ENCODE assay signal across 8 mouse cellular contexts in genomic region chr2:70825371-70826051, GRCm38 (mm10). TPM values are rescaled to one million over a fixed set of nuclear protein-coding genes. Genes with fewer than 3 reads are reported as not detected.
DNase-seq lines count a peak whose midpoint lies in the region; ATAC-seq and TF ChIP-seq lines count a peak whose summit lies in the region.

Gene Tlk1, minus strand, starts transcription at chr2:70825728.

- TF ChIP-seq CTCF in midbrain, postnatal 0 days (IDR thresholded peaks at IDR 0.05): no peak

- H3K4me1 ChIP-seq in limb, embryonic 15.5 days: peaks cover 2% of the 10 kb centered on the region
- peaks cover 5% of the 10 kb centered on the region; the same call in 1 of the 2 replicates for H3K4me1 ChIP-seq in midbrain, postnatal 0 days (ENCODE audit: insufficient read depth, low read length)

- peak within 1 kb of the TSS; percentile 100 for H3K27ac ChIP-seq in limb, embryonic 15.5 days
- peak within 1 kb of the TSS; percentile 98 for H3K27ac ChIP-seq in midbrain, postnatal 0 days (ENCODE audit: low read depth, low read length)

- peak; percentile 87 for ATAC-seq in limb, embryonic 15.5 days (ENCODE audit: insufficient number of reproducible peaks, low FRiP score, low TSS enrichment, low read depth)
- peak; percentile 87 for ATAC-seq in midbrain, postnatal 0 days (ENCODE audit: low FRiP score)

- H3K4me2 ChIP-seq in limb, embryonic 15.5 days: peak within 1 kb of the TSS; percentile 49
- peak within 1 kb of the TSS; percentile 59 for H3K4me2 ChIP-seq in midbrain, postnatal 0 days (ENCODE audit: low read depth, low read length, poor library complexity, severe bottlenecking)

- H3K27me3 ChIP-seq in limb, embryonic 15.5 days: no peaks in the 10 kb centered on the region
- H3K27me3 ChIP-seq in midbrain, postnatal 0 days (ENCODE audit: insufficient read depth, low read length): no peaks in the 10 kb centered on the region

- H3K9ac ChIP-seq in limb, embryonic 15.5 days: peak within 1 kb of the TSS; percentile 94
- peak within 1 kb of the TSS; percentile 84 for H3K9ac ChIP-seq in midbrain, postnatal 0 days (replicated peaks; ENCODE audit: low read length, poor library complexity, severe bottlenecking)

- H3K4me3 ChIP-seq in limb, embryonic 15.5 days: peak within 1 kb of the TSS; percentile 91
- H3K4me3 ChIP-seq in midbrain, postnatal 0 days (ENCODE audit: low read depth, low read length): peak within 1 kb of the TSS; percentile 91

- DNase-seq in left cerebral cortex, adult 11 months (ENCODE audit: low spot score): peak; percentile 38
- DNase-seq in left cerebral cortex, adult 9 months (ENCODE audit: low spot score in 2 of 2): no peak
- DNase-seq in embryo, embryonic 9.5 days (ENCODE audit: extremely low spot score): peak; percentile 85
- peak; percentile 72 to 83 for DNase-seq in heart, adult 18-20 months
- DNase-seq in kidney, adult 18-20 months: peak; percentile 85
- DNase-seq in midbrain, postnatal 0 days (ENCODE audit: low spot score): peak; percentile 89
- peak; percentile 66 to 75 for DNase-seq in spleen, postnatal 14 days (ENCODE audit: low spot score in 2 of 2)

- H3K9me3 ChIP-seq in limb, embryonic 15.5 days: no peaks in the 10 kb centered on the region
- H3K9me3 ChIP-seq in midbrain, postnatal 0 days (ENCODE audit: low read length): no peaks in the 10 kb centered on the region

- under 1% methylated on average over 37 of the region's 118 CpGs for WGBS in limb, embryonic 15.5 days
- under 1% methylated on average over 49 of the region's 118 CpGs for WGBS in midbrain, postnatal 0 days

- no peaks in the 10 kb centered on the region for H3K36me3 ChIP-seq in limb, embryonic 15.5 days
- no peaks in the 10 kb centered on the region for H3K36me3 ChIP-seq in midbrain, postnatal 0 days (ENCODE audit: insufficient read depth, low read length)

RNA-seq across cellular contexts. Expression of gene Tlk1, which starts in this region (rescaled TPM):
- total RNA-seq in heart, adult 18-20 months (2021): 10 to 100 TPM; 27.0 to 33.3 TPM
- polyA plus RNA-seq in limb, embryonic 15.5 days (2015; fragmentation: Nextera tagmentation; extraction: Ambion mirVana): 24.1 and 27.9 TPM in 2 replicates
- total RNA-seq in midbrain, postnatal 0 days (2014; rRNA removed): 22.1 and 34.2 TPM in 2 replicates
- polyA plus RNA-seq in midbrain, postnatal 0 days (2015; fragmentation: Nextera tagmentation; extraction: Ambion mirVana): 18.6 and 25.0 TPM in 2 replicates

Comparison
In these comparisons a context has a peak if more than half of its experiments do, and no peak if none do; other contexts are left out.
1. DNase-seq: peak in left cerebral cortex, adult 11 months (single experiment), embryo, embryonic 9.5 days (single experiment), heart, adult 18-20 months (2 of 2), kidney, adult 18-20 months (single experiment), midbrain, postnatal 0 days (single experiment) and spleen, postnatal 14 days (2 of 2); none in left cerebral cortex, adult 9 months (0 of 2).